Mouse (Mus musculus) bone marrow, adult 2 months (tissue): ENCODE data around the gene Ciz1.

Experiments used
- CTCF ChIP-seq: fragments of 200-500 bp; IDR thresholded peaks from 2 replicates; pipeline ENCODE4 v1.5.1; 2011; ENCODE audit warnings: low read length, control low read depth; ENCODE audit not compliant: control insufficient read depth, insufficient read depth
- POLR2A ChIP-seq: fragments of 200-500 bp; IDR thresholded peaks from 2 replicates; pipeline ENCODE4 v1.6.1; 2011; ENCODE audit warnings: low read depth, mild to moderate bottlenecking, control low read depth, low read length, borderline replicate concordance; ENCODE audit not compliant: control insufficient read depth

DNA sequence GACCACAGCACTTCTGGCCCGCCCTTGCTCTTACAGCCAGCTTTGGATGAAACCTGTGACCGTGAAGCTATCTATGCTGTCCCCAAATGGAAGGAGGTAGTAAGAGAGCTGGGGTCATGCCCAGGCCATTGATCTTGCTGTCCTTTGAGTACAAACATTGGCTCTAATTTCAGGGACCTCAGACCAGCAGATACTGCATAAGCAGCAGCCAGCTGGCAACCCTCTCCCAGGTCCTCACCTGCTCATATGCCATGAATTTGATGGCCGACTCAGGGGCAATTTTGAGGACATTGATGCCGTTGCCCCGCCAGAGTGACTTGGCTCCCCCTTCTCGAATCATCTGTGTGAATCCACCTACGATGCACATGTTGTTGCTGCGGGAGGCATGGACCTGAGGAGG, 65.4 kb downstream of the Ciz1 start:
- TF ChIP-seq CTCF (no peak), POLR2A (no peak)
